Mouse (Mus musculus): Measurements from ENCODE around the gene Bcor. TPM values are rescaled to one million over a fixed set of nuclear protein-coding genes. Genes with fewer than 3 reads are reported as not detected.

The Bcor gene
- total RNA-seq (2022) = 10 to 100 TPM; 17.6 to 21.4 (median 20.3) TPM

DNA sequence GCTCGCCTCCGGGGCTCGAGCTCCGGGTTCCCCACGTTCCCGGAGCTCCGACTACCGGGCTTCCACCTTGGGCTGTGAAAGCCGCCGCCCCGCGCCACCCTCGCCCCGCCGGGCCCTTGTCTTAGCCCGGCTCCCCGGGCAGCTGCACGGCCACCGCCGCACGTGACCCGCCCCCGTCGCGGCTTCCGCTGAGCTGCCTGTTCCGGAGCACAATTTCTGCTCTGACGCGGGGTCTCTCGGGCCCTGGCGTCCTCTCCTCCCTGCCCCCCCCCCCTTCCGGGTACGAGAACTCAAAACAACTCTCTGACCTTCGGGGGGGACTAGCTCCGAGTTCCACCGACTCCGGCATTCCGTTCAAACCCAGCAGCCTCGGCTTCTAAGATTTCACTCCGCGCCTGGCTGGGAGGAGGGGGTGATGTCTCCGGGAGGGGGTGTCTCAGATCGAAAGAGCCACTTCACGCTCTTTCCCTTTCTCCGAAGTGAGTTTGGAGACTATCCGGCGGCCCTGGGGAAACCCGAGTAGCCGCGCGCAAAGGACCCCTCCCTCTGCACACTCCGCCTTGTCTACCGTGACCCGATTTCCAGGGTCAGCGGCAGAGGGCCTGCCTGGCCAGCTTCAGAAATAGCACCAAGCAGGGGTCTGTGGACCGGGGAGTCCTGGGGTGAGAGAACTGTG is at the start of gene Bcor:
Gene Bcor, minus strand, starts transcription at position 375 of the 676 bp plus-strand sequence.
- DNase-seq (ENCODE audit: low spot score in 2 of 2) = no peak

DNA sequence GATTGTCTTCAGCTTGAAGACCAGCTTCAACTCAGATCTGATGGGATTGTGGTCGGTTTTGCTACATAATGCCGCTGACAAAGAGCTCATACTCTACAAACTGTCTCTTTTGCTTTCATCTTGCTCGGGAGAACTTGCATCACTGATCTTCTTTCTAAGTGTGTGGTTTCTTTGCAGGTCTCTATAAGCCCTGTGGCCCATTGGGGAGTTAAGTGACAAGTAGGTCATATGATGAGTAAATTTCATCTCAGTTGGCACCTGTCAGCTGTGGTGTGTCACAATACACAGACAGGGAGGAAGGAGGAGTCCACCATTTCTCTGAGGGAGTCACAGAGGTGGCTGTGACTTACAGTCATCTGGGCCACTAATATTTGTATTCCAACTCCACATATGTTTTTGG is 42.8 kb upstream of the Bcor start:
- DNase-seq (ENCODE audit: low spot score in 2 of 2) = no peak

DNA sequence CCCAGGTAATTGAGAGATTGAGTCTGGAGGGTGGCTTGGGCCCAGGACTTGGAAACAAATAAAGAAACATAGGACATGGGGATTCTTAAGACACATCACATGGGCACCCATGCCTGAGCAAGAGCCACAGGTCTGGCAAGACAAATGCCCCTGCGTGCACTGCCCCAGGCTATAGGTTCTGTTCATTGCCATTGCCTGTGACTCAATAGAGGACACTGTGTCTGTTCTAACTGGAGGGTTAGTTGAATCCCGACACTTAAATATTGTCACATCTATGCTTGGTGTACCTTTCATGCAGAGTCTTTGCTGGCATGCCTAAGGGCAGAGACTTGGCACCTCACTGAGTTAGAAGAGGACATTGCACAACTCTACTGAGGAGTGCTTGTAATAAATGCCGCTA is 41.0 kb upstream of the Bcor start:
- no peak for DNase-seq (ENCODE audit: low spot score in 2 of 2)

DNA sequence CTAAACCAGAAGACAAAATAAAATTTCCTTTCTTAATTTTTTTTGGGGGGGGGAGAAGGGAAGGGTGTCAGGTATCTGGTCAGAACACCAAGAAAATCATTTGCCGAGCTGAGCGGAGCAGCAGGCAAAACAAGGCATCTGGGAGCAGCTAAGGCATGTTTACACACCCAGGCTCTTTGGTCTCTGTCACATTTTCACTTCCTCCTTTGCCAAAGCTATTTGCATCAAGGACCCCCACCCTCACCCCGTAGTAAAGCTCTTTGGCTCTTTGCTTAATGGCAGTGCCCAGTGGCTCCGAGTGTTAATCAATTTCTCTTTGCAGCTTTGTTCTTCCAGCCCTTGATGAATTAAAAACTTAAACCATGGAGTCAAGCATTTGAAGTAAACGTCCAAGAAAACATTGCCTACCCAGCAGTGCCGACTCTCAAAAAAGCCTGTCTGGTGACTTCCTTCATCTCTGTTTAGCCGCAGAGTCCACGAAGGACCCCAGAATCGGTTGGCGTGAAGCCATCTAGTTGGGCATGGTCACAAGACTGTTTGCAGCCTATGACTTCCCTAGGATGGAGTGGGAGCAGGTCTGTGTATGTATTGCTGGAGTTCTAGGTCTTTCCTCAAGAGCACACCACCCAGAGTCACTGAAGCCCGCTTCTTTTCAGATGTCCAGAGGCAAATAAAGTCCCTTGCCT is 35.2 kb upstream of the Bcor start:
- no peak for DNase-seq (ENCODE audit: low spot score in 2 of 2)

DNA sequence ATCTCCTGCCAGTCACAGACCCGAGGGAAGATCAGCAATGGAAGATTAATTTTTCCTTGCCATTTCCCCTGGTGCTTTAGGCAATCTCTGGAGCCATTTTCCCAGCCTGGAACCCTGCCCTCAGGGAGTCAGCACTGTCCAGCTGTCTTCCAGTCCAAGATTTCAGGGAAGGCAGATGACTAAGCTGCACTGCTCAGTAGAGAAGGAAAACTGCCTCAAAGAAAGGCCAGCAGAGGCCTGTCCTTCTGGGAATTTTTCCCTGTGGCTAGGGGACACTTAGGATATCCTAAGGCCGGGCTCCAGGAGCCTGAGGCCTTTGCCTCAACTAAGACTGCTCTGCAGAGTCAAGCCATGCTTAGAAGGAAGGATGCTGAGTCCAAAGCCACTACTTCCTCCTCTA is 32.2 kb upstream of the Bcor start:
- DNase-seq (ENCODE audit: low spot score in 2 of 2) = no peak

DNA sequence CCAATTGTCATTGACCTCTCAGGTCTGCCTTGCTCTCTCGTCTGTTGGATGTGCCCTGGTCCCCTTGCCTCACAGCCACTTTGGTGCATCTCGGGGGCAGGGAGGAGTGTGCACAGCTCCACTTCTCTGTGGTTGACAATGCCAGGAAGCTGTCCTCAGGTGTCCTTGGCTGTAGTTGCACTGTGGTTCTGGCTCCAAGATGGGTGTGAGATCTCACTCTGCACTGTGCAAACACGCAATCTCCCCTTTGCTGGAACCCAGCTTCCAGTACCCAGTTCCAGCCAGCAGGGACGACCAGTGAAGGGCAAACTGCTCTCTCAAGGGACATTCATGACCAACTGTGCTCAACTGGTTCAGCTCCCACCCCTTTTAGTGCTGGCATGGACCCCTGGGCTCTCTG is 29.4 kb upstream of the Bcor start:
- DNase-seq (ENCODE audit: low spot score in 2 of 2) = no peak

DNA sequence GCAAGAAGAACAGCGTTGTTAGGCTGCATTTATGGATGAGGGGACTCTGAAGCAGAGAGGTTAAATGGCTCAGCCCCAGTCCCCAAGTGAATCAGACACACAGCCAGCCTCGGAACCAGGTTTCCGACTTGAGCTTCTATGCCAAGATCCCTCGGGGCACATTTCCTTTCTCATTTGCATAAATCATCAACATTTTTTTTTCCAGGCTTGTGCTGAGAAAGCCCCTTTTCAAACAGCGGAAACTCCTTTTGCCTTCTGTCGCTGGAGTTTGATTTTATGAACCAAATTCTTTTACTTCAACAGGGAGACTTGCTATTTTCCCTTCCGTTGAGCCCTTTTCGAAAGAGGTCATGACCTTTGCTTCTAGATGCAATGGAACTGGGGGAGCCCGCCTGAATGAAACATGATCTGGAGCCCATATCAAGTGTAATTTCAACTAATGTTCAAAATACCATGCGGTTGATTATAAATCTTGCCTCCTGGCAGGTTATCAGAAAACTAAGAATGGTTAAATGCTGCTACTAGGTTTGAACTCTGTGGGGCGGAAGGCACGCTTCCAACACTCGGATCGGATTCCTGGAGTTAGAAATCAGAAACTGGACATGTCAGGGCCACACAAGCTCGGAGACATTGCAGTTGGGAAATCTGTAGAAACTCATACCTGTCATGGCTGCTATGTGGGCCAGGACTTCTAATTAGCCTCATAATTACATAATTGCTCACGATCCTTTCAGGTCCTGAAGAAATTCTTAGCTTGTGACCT is 15.2 kb upstream of the Bcor start:
- DNase-seq (ENCODE audit: low spot score in 2 of 2) = no peak

- DNase-seq (ENCODE audit: low spot score in 2 of 2) = no peak
Measured at GRCm38 (mm10) chrX:12170128-12170527, 10.0 kb upstream of the Bcor start.

DNA sequence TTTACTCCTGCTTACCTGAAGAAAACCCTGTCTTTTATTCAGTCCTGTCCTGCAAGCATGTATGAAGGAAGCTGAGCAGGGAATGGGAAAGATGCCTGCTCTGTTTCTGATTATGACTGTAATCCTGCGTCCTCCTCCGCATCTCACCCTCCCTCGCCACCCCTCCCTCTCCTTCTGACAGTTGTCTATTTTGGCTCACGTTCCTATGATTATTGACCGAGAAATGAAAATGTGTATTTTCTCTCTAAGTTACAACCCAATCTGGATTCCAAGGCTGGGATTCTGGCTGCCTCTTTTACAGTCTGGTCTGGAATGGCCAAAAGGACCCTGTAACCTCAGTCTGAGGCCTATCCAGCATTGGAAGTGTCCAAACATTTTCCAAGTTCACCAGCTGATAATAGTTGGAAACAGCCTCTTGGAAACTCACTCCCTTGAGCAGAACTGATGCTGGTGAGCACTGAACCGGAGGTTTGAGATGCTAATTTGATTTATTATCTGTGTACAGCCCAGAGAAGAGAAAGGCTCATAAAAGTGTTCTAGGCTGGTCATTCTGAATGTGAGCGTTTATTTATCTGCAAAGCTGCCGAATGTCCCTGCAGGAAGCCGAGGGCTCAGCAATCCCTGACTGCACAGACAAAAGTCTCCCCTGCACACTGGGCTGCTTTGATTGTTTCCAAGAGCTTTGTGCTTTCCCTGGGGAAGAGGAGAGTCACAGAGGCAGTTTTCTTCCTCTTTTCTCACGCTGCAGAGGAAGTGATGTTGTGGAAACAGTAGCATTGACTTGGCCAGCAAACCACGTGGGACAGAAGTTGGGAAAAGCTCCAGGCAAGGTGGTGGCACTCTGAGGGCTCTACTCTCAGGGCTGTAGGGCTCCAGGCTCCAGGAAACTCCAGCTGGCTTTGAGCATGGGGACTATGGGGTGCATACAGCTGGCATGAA is 4.7 kb upstream of the Bcor start:
- DNase-seq (ENCODE audit: low spot score in 2 of 2) = no peak

GRCm38 (mm10) chrX:12159534-12159881 is 647 bp downstream of the Bcor start:
- DNase-seq (ENCODE audit: low spot score in 2 of 2) = no peak

GRCm38 (mm10) chrX:12158821-12159533 is 1.2 kb downstream of the Bcor start:
- DNase-seq (ENCODE audit: low spot score in 2 of 2) = no peak

DNA sequence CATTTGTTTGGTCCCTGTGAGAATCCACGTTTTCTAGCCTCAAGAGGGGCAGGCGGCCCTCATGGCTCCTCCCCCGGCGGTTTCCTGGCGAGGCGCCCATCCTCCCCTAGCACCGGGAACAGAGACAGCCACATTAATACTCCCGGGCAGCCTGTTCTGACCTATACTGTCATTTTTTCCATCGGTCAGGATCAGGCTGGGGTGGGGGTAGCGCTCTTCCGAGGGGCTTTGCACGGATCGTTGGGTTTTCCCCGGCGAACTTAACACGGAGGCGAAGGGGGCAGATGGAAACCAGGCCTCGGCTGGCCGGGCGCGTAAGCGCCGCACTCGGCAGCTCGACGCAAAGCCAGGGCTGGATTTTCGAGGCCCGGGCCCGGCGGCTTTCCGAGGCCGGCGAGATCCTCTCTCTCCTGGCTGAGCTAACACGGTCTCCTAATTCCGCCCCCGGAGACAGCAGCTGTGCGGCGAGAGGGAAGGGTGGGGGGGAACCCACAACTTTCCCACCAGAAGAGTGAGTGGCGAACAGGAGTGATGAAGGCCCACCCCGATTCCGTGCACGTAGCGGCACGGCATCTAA is 1.8 kb downstream of the Bcor start:
- peak in 1 of 2 experiments; percentile 14 for DNase-seq (ENCODE audit: low spot score in 2 of 2)

- DNase-seq (ENCODE audit: low spot score in 2 of 2) = peak in 1 of 2 experiments; percentile 9
Measured at GRCm38 (mm10) chrX:12157331-12157930, 2.7 kb downstream of the Bcor start.

- DNase-seq (ENCODE audit: low spot score in 2 of 2) = no peak
Measured at GRCm38 (mm10) chrX:12155842-12156291, 4.3 kb downstream of the Bcor start.

- no peak for DNase-seq (ENCODE audit: low spot score in 2 of 2)
Measured at GRCm38 (mm10) chrX:12155068-12155840, 4.9 kb downstream of the Bcor start.

DNA sequence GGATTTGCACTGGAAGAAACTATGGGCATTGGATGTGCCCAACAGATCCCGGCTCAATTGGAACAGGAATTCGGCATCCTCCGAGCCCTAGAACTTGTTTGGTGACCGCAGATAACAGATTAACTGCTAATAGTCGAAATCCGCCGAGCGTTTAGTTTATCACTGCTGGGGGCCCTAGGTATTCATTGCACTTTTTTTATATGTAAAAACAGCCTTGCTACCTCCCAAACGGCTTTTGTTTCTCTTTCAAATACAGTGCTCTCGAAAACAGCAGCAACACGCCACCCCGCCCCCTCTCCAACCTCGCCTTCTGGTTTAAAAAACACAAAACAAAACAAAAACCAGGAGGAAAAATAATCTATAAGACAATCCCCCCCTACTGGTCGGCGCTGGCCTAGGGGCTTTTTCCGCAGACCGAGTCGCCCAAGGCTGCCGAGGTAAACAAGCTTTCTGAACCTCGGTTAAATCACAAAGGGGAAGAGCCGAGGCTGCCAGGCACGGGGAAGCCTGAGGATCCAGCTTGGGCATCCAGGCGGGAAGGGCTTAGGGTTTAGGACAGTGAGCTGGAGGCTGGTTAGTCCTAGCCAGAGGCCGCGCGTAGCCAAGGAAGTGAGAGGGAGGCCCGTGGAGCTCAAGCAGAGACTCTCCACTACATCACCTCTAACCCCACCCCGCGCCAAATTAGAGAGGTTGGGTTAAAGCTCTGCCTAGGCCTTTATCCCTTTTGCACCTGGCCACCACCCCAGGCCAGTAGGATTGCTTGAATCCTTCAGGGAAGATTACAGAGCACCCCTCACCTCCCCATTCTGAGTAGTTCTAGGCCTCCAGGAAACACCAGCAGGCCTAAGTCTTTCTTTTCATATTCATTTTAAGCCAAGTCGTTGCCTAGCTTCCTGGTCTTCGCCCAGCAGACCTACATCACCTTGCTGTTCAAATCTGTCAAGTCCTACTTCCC is 6.7 kb downstream of the Bcor start:
- DNase-seq (ENCODE audit: low spot score in 2 of 2) = no peak

DNA sequence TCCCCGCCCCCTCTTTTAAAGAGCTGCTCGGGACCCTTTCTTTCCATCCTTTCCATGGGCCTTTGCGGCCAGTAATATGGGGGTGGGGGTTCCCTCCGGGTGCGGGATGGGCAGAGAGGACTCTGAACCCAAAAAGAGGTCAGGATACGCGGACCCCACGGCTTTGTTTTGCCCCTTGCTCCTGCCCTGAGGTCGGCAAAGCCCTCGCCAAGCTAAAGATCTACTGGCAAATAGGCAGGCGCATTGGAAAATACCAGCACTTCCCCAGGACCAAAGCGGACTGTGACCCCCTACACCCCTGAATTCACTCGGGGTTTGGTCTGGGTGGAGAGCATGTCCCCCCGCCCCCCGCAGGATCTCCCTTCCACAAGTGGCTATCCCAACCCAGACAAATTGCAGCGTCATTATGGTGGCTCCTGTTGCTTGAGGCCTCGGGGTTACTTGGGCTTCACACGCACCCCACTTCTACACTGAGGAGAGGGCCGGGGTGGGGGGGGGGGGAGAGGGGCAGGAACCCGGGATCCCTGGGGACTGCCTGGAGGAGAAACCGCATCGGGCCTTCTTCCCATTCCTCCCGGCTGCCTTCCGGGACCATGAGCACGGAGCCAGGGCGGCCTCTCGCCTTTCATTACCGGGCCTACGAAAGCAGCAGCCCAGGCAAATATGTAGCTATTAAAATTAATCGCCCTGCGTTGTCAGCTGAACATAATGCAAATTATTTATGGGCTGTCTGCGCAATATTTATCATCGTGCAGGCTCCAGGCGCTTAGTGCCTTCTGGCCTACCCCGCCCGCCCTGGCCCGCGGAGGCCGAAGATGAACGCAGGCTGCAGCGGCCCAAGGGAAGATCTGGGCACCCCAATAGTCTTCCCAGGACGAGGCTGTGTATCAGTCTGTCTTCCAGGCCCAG is 7.9 kb downstream of the Bcor start:
- no peak for DNase-seq (ENCODE audit: low spot score in 2 of 2)
